Mouse (Mus musculus) brain, embryonic 14.5 days (tissue): Measurements from ENCODE around the gene Ipcef1.

Experiments
- CTCF ChIP-seq: fragments of 200-500 bp; IDR thresholded peaks from 2 replicates; pipeline ENCODE4 v1.5.1; 2012; ENCODE audit warnings: inconsistent platforms, mild to moderate bottlenecking, moderate library complexity, borderline replicate concordance; ENCODE audit not compliant: insufficient read depth, insufficient read length; ENCODE audit errors: extremely low read depth
- POLR2A ChIP-seq: fragments of 200-500 bp; IDR thresholded peaks from 2 replicates; pipeline ENCODE4 v1.6.1; 2012; ENCODE audit warnings: mild to moderate bottlenecking, inconsistent platforms, borderline replicate concordance; ENCODE audit not compliant: poor library complexity, insufficient read depth, insufficient read length, severe bottlenecking; ENCODE audit errors: extremely low read depth

- TF ChIP-seq POLR2A (no peak), CTCF (no peak)
These were observed 37.1 kb downstream of the Ipcef1 start for GRCm38 (mm10) chr10:7015199-7015598.
